Mouse (Mus musculus) ES-Bruce4 (cell line): ENCODE measurements around the gene Crybb3. TPM values are rescaled to one million over a fixed set of nuclear protein-coding genes. Genes with fewer than 3 reads are reported as not detected.

Source experiments
- H3K27ac ChIP-seq: 2 replicates; pipeline ENCODE4 v1.5.1; 2012; ENCODE audit warnings: low read length, inconsistent platforms; ENCODE audit not compliant: insufficient read depth
- H3K27me3 ChIP-seq: 2 replicates; pipeline ENCODE4 v1.6.1; 2012; ENCODE audit warnings: mild to moderate bottlenecking, low read length, inconsistent platforms; ENCODE audit not compliant: control insufficient read depth, poor library complexity, insufficient read depth, severe bottlenecking
- H3K36me3 ChIP-seq: 2 replicates; pipeline ENCODE4 v1.6.1; 2012; ENCODE audit warnings: inconsistent platforms, mild to moderate bottlenecking, low read length, moderate library complexity; ENCODE audit not compliant: control insufficient read depth, poor library complexity, insufficient read depth, severe bottlenecking
- H3K4me1 ChIP-seq: one replicate; pipeline ENCODE4 v1.8.1; 2011; ENCODE audit warnings: low read length; ENCODE audit not compliant: control insufficient read depth, insufficient read depth
- H3K4me3 ChIP-seq: 2 replicates; pipeline ENCODE4 v1.5.1; 2011; ENCODE audit warnings: low read depth, mild to moderate bottlenecking, low read length
- H3K9ac ChIP-seq: 2 replicates; pipeline ENCODE4 v1.6.1; 2012; ENCODE audit warnings: low read depth, mild to moderate bottlenecking, inconsistent platforms; ENCODE audit not compliant: poor library complexity, severe bottlenecking
- H3K9me3 ChIP-seq: replicated peaks from 2 replicates; pipeline ENCODE4 v1.6.1; 2012; ENCODE audit warnings: mild to moderate bottlenecking, low read length, inconsistent platforms; ENCODE audit not compliant: control insufficient read depth, poor library complexity, insufficient read depth, severe bottlenecking
- CTCF ChIP-seq: IDR thresholded peaks from one replicate; pipeline ENCODE4 v1.8.1; 2011; ENCODE audit warnings: low read depth, low read length
- EP300 ChIP-seq: IDR thresholded peaks from 2 replicates; pipeline ENCODE4 v1.6.1; 2011; ENCODE audit warnings: low read depth, low read length; ENCODE audit not compliant: insufficient read depth
- POLR2A ChIP-seq: IDR thresholded peaks from one replicate; pipeline ENCODE4 v1.8.1; 2011; ENCODE audit warnings: low read length; ENCODE audit not compliant: insufficient read depth
- polyA plus RNA-seq: library from polyadenylated mRNA; stranded (reverse); fragments of >200 nt; gene quantifications from 2 replicates; pipeline ENCODE4 v1.2.4, GENCODE M21; 2011; ENCODE audit warnings: low read depth; ENCODE audit not compliant: missing spikeins, insufficient read depth, insufficient read length

Gene Crybb3
- polyA plus RNA-seq, 1 experiment: not detected

GRCm38 (mm10) chr5:113100422-113100821 is 19.0 kb upstream of the Crybb3 start:
- Histone ChIP-seq H3K36me3 (no peaks in the 10 kb centered on the region), H3K9me3 (no peaks in the 10 kb centered on the region), H3K27me3 (no peaks in the 10 kb centered on the region), H3K4me1 (no peaks in the 10 kb centered on the region), H3K9ac (no peak overlapping the region), H3K27ac (no peak overlapping the region), H3K4me3 (no peak overlapping the region)
- TF ChIP-seq EP300 (no peak), CTCF (no peak), POLR2A (no peak)

- no peak overlapping the region for H3K4me3 ChIP-seq
- H3K9me3 ChIP-seq: no peaks in the 10 kb centered on the region
- H3K27ac ChIP-seq: no peak overlapping the region
- H3K36me3 ChIP-seq: no peaks in the 10 kb centered on the region
- TF ChIP-seq CTCF: peak; percentile 100
- TF ChIP-seq EP300: peak; percentile 30; the same call in 1 of the 2 replicates
- TF ChIP-seq POLR2A: no peak
- H3K4me1 ChIP-seq: no peaks in the 10 kb centered on the region
- no peaks in the 10 kb centered on the region for H3K27me3 ChIP-seq
- H3K9ac ChIP-seq: no peak overlapping the region
Measured at GRCm38 (mm10) chr5:113099546-113099945, 18.2 kb upstream of the Crybb3 start.

- H3K4me1 ChIP-seq: no peaks in the 10 kb centered on the region
- H3K9me3 ChIP-seq: no peaks in the 10 kb centered on the region
- H3K9ac ChIP-seq: no peak overlapping the region
- no peaks in the 10 kb centered on the region for H3K27me3 ChIP-seq
- no peak overlapping the region for H3K4me3 ChIP-seq
- no peak for TF ChIP-seq POLR2A
- no peak for TF ChIP-seq EP300
- TF ChIP-seq CTCF: no peak
- no peaks in the 10 kb centered on the region for H3K36me3 ChIP-seq
- H3K27ac ChIP-seq: no peak overlapping the region
Measured at GRCm38 (mm10) chr5:113097551-113097950, 16.2 kb upstream of the Crybb3 start.

GRCm38 (mm10) chr5:113095456-113095855 is 14.1 kb upstream of the Crybb3 start:
- H3K27me3 ChIP-seq: no peaks in the 10 kb centered on the region
- H3K9me3 ChIP-seq: no peaks in the 10 kb centered on the region
- H3K27ac ChIP-seq: no peak overlapping the region
- TF ChIP-seq CTCF (no peak), POLR2A (no peak), EP300 (no peak)
- no peaks in the 10 kb centered on the region for H3K4me1 ChIP-seq
- no peak overlapping the region for H3K9ac ChIP-seq
- H3K4me3 ChIP-seq: no peak overlapping the region
- no peaks in the 10 kb centered on the region; the same call in 1 of the 2 replicates for H3K36me3 ChIP-seq

- no peaks in the 10 kb centered on the region for H3K4me1 ChIP-seq
- H3K36me3 ChIP-seq: no peaks in the 10 kb centered on the region; the same call in 1 of the 2 replicates
- no peaks in the 10 kb centered on the region for H3K9me3 ChIP-seq
- H3K4me3 ChIP-seq: no peak overlapping the region
- H3K27ac ChIP-seq: no peak overlapping the region
- H3K27me3 ChIP-seq: no peaks in the 10 kb centered on the region
- H3K9ac ChIP-seq: no peak overlapping the region
- no peak for TF ChIP-seq POLR2A
- TF ChIP-seq CTCF: no peak
- no peak for TF ChIP-seq EP300
Measured at GRCm38 (mm10) chr5:113092406-113092805, 11.0 kb upstream of the Crybb3 start.

- no peaks in the 10 kb centered on the region for H3K27me3 ChIP-seq
- no peaks in the 10 kb centered on the region for H3K9me3 ChIP-seq
- no peaks in the 10 kb centered on the region; the same call in 1 of the 2 replicates for H3K36me3 ChIP-seq
- no peak overlapping the region for H3K27ac ChIP-seq
- TF ChIP-seq CTCF: peak; percentile 90
- no peak for TF ChIP-seq EP300
- TF ChIP-seq POLR2A: no peak
- H3K9ac ChIP-seq: no peak overlapping the region
- H3K4me1 ChIP-seq: no peaks in the 10 kb centered on the region
- no peak overlapping the region for H3K4me3 ChIP-seq
Measured at GRCm38 (mm10) chr5:113091162-113091561, 9.8 kb upstream of the Crybb3 start.
